Mouse (Mus musculus) heart, embryonic 13.5 days (tissue): ENCODE results near the gene Npepps. TPM values are rescaled to one million over a fixed set of nuclear protein-coding genes. Genes with fewer than 3 reads are reported as not detected.
A peak's percentile ranks its signal among the peaks of the same experiment; 100 is the strongest.

Experiments used
- ATAC-seq: fragments of 200-750 bp; cut with Nextera tagmentation; 2 replicates; pipeline ENCODE4 v1.8.0; 2017; ENCODE audit warnings: moderate TSS enrichment; ENCODE audit not compliant: insufficient number of reproducible peaks, low FRiP score, low TSS enrichment; ENCODE audit errors: extremely low read depth
- H3K27ac ChIP-seq: fragments of 300-500 bp; sonication (generic); replicated peaks from 2 replicates; pipeline ENCODE4 v1.5.1; 2015; ENCODE audit warnings: moderate library complexity, mild to moderate bottlenecking, inconsistent platforms
- H3K27me3 ChIP-seq: fragments of 300-500 bp; sonication (generic); replicated peaks from 2 replicates; pipeline ENCODE4 v1.6.1; 2015; ENCODE audit warnings: mild to moderate bottlenecking, inconsistent platforms
- H3K36me3 ChIP-seq: fragments of 300-500 bp; sonication (generic); 2 replicates; pipeline ENCODE4 v1.6.1; 2015; ENCODE audit warnings: mild to moderate bottlenecking, inconsistent platforms
- H3K4me1 ChIP-seq: fragments of 300-500 bp; sonication (generic); 2 replicates; pipeline ENCODE4 v1.6.1; 2015; ENCODE audit warnings: inconsistent platforms
- H3K4me2 ChIP-seq: fragments of 300-500 bp; sonication (generic); 2 replicates; pipeline ENCODE4 v1.6.1; 2015; ENCODE audit warnings: inconsistent platforms, mild to moderate bottlenecking, moderate library complexity
- H3K4me3 ChIP-seq: fragments of 300-500 bp; sonication (generic); 2 replicates; pipeline ENCODE4 v1.5.1; 2015; ENCODE audit warnings: moderate library complexity, mild to moderate bottlenecking, inconsistent platforms
- H3K9ac ChIP-seq: fragments of 300-500 bp; sonication (generic); 2 replicates; pipeline ENCODE4 v1.6.1; 2015; ENCODE audit warnings: inconsistent platforms, mild to moderate bottlenecking, moderate library complexity
- H3K9me3 ChIP-seq: fragments of 300-500 bp; sonication (generic); 2 replicates; pipeline ENCODE4 v1.6.1; 2016; ENCODE audit warnings: inconsistent platforms
- WGBS: fragments of 180-500 bp; shearing (Covaris S2); methylation state at CpG from one replicate; pipeline ENCODE4 v1.1.7; 2015; ENCODE audit warnings: mixed read lengths; 5-methylcytosine and 5-hydroxymethylcytosine counted together
- polyA plus RNA-seq: library from polyadenylated mRNA; unstranded; fragments of >200 nt; fragmentation: Nextera tagmentation; extraction: Ambion mirVana; gene quantifications from 2 replicates; pipeline ENCODE4 v1.2.1, GENCODE M21; 2015

Gene Npepps
- polyA plus RNA-seq, 1 experiment from 2014 or later: 83.5 TPM

GRCm38 (mm10) chr11:97184875-97185274, 95.6 kb downstream of the Npepps start:
- Histone ChIP-seq H3K27ac (no peak overlapping the region), H3K9me3 (no peaks in the 10 kb centered on the region), H3K4me1 (peaks cover 56% of the 10 kb centered on the region), H3K9ac (0 out of 2 replicates have a peak overlapping the region, but pooled peaks have one; percentile 99), H3K27me3 (no peaks in the 10 kb centered on the region), H3K36me3 (peaks cover 65% of the 10 kb centered on the region), H3K4me2 (peak overlapping the region; percentile 82), H3K4me3 (no peak overlapping the region)
- WGBS: 70% methylated on average over 5 of the region's 5 CpGs
- no peak for ATAC-seq

GRCm38 (mm10) chr11:97182446-97182845, 98.0 kb downstream of the Npepps start:
- peaks cover 90% of the 10 kb centered on the region for H3K36me3 ChIP-seq
- no peak for ATAC-seq
- H3K4me3 ChIP-seq: no peak overlapping the region
- H3K27me3 ChIP-seq: no peaks in the 10 kb centered on the region
- no peak overlapping the region for H3K27ac ChIP-seq
- 0 out of 2 replicates have a peak overlapping the region, but pooled peaks have one; percentile 33 for H3K9ac ChIP-seq
- peaks cover 49% of the 10 kb centered on the region for H3K4me1 ChIP-seq
- H3K9me3 ChIP-seq: no peaks in the 10 kb centered on the region
- no peak overlapping the region for H3K4me2 ChIP-seq
- WGBS: 91% methylated on average over 3 of the region's 3 CpGs

- H3K4me2 ChIP-seq: no peak overlapping the region
- peaks cover 100% of the 10 kb centered on the region for H3K36me3 ChIP-seq
- H3K27ac ChIP-seq: no peak overlapping the region
- peaks cover 43% of the 10 kb centered on the region for H3K4me1 ChIP-seq
- no peak overlapping the region for H3K9ac ChIP-seq
- H3K27me3 ChIP-seq: no peaks in the 10 kb centered on the region
- H3K4me3 ChIP-seq: no peak overlapping the region
- H3K9me3 ChIP-seq: no peaks in the 10 kb centered on the region
- no peak for ATAC-seq
- WGBS: 84% methylated on average over 5 of the region's 5 CpGs
Observed at GRCm38 (mm10) chr11:97181061-97181460, 99.4 kb downstream of the Npepps start.

- H3K27ac ChIP-seq: no peak overlapping the region
- WGBS: 97% methylated on average over 2 of the region's 2 CpGs
- ATAC-seq: no peak
- no peaks in the 10 kb centered on the region for H3K27me3 ChIP-seq
- H3K36me3 ChIP-seq: peaks cover 100% of the 10 kb centered on the region
- no peak overlapping the region for H3K9ac ChIP-seq
- H3K9me3 ChIP-seq: no peaks in the 10 kb centered on the region
- H3K4me3 ChIP-seq: no peak overlapping the region
- H3K4me2 ChIP-seq: no peak overlapping the region
- peaks cover 17% of the 10 kb centered on the region for H3K4me1 ChIP-seq
Observed at GRCm38 (mm10) chr11:97178198-97178597, 102.2 kb downstream of the Npepps start.

GRCm38 (mm10) chr11:97176851-97177250, 103.6 kb downstream of the Npepps start:
- Histone ChIP-seq H3K4me1 (peaks cover 7% of the 10 kb centered on the region; the same call in 1 of the 2 replicates), H3K4me2 (no peak overlapping the region), H3K27me3 (no peaks in the 10 kb centered on the region), H3K9me3 (no peaks in the 10 kb centered on the region), H3K4me3 (no peak overlapping the region), H3K9ac (no peak overlapping the region), H3K27ac (no peak overlapping the region), H3K36me3 (peaks cover 100% of the 10 kb centered on the region)
- WGBS: 41% methylated on average over 3 of the region's 3 CpGs
- no peak for ATAC-seq

GRCm38 (mm10) chr11:97175499-97175898, 104.9 kb downstream of the Npepps start:
- 89% methylated on average over 7 of the region's 7 CpGs for WGBS
- Histone ChIP-seq H3K9me3 (no peaks in the 10 kb centered on the region), H3K4me1 (peaks cover 4% of the 10 kb centered on the region; the same call in 1 of the 2 replicates), H3K9ac (no peak overlapping the region), H3K4me3 (no peak overlapping the region), H3K27me3 (no peaks in the 10 kb centered on the region), H3K36me3 (peaks cover 100% of the 10 kb centered on the region), H3K27ac (no peak overlapping the region), H3K4me2 (no peak overlapping the region)
- no peak for ATAC-seq

GRCm38 (mm10) chr11:97160341-97160740, 120.1 kb downstream of the Npepps start:
- H3K27ac ChIP-seq: no peak overlapping the region
- no peaks in the 10 kb centered on the region for H3K4me1 ChIP-seq
- peaks cover 100% of the 10 kb centered on the region for H3K36me3 ChIP-seq
- no peak for ATAC-seq
- no peak overlapping the region for H3K9ac ChIP-seq
- H3K27me3 ChIP-seq: no peaks in the 10 kb centered on the region
- 58% methylated on average over 6 of the region's 6 CpGs for WGBS
- H3K4me2 ChIP-seq: no peak overlapping the region
- no peaks in the 10 kb centered on the region for H3K9me3 ChIP-seq
- no peak overlapping the region for H3K4me3 ChIP-seq

- H3K9me3 ChIP-seq: no peaks in the 10 kb centered on the region
- H3K27me3 ChIP-seq: 0 out of 2 replicates have a peak, but pooled peaks cover 3% of the 10 kb centered on the region
- H3K4me3 ChIP-seq: no peak overlapping the region
- H3K9ac ChIP-seq: no peak overlapping the region
- WGBS: 75% methylated on average over 7 of the region's 7 CpGs
- ATAC-seq: no peak
- H3K36me3 ChIP-seq: peaks cover 77% of the 10 kb centered on the region
- H3K27ac ChIP-seq: no peak overlapping the region
- H3K4me1 ChIP-seq: peaks cover 12% of the 10 kb centered on the region
- no peak overlapping the region for H3K4me2 ChIP-seq
Observed at GRCm38 (mm10) chr11:97156999-97157398, 123.4 kb downstream of the Npepps start.

Other genes with a start within 250 kb of the Npepps start
- 0.18 and 0.49 TPM in 2 replicates for gene Lrrc46, start 239.2 kb downstream of the Npepps start, polyA plus RNA-seq
- 67.5 and 72.6 TPM in 2 replicates for gene Mrpl10, start 239.1 kb downstream of the Npepps start, polyA plus RNA-seq
- 6.2 and 6.5 TPM in 2 replicates for gene Osbpl7, start 230.0 kb downstream of the Npepps start, polyA plus RNA-seq
- not detected in 2 replicates for gene Tbx21, start 165.3 kb downstream of the Npepps start, polyA plus RNA-seq
- gene Tbkbp1, start 129.1 kb downstream of the Npepps start, polyA plus RNA-seq: 5.5 and 6.6 TPM in 2 replicates
- gene Kpnb1, start 92.8 kb downstream of the Npepps start, polyA plus RNA-seq: 34.0 and 35.2 TPM in 2 replicates
- 51.7 and 56.7 TPM in 2 replicates for gene Mrpl45, start 35.1 kb upstream of the Npepps start, polyA plus RNA-seq
- gene Gpr179, start 71.4 kb upstream of the Npepps start, polyA plus RNA-seq: 0.03 and 0.04 TPM in 2 replicates
- gene Socs7, start 81.9 kb upstream of the Npepps start, polyA plus RNA-seq: 3.2 and 3.4 TPM in 2 replicates
- gene Arhgap23, start 134.9 kb upstream of the Npepps start, polyA plus RNA-seq: 6.6 and 6.9 TPM in 2 replicates
- gene 4933428G20Rik, start 219.7 kb upstream of the Npepps start, polyA plus RNA-seq: 0.84 and 1.5 TPM in 2 replicates